Mouse (Mus musculus) liver, adult 2 months (tissue): ENCODE measurements at regions not wholly inside any gene's neighbourhood (a gene's known extent, or its start where the extent isn't known, plus 50 kb on each side); places are given as distances from the start of the nearest gene placed in this dataset.

Experiments
- CTCF ChIP-seq: fragments of 200-500 bp; IDR thresholded peaks from 2 replicates; pipeline ENCODE4 v1.5.1; 2011; ENCODE audit warnings: low read depth, low read length, control low read depth
- POLR2A ChIP-seq: fragments of 200-500 bp; IDR thresholded peaks from 2 replicates; pipeline ENCODE4 v1.6.1; 2011; ENCODE audit warnings: low read length, control low read depth; ENCODE audit not compliant: insufficient read depth; ENCODE audit errors: extremely low read depth

GRCm38 (mm10) chr16:5627910-5628309, 257.2 kb upstream of the Rbfox1 start:
- TF ChIP-seq CTCF (no peak), POLR2A (no peak)
